Mouse (Mus musculus) embryonic fibroblast, embryonic 13.5 days (primary cell): ENCODE measurements around the gene Stox2. TPM values are rescaled to one million over a fixed set of nuclear protein-coding genes. Genes with fewer than 3 reads are reported as not detected.

ENCODE experiments used
- H3K27ac ChIP-seq: 2 replicates; pipeline ENCODE4 v1.5.1; 2012; ENCODE audit warnings: low read length, control low read depth, inconsistent platforms; ENCODE audit not compliant: insufficient read depth
- H3K4me1 ChIP-seq: 2 replicates; pipeline ENCODE4 v1.6.1; 2011; ENCODE audit warnings: low read length; ENCODE audit not compliant: control insufficient read depth, insufficient read depth
- H3K4me3 ChIP-seq: 2 replicates; pipeline ENCODE4 v1.5.1; 2011; ENCODE audit warnings: mild to moderate bottlenecking, control low read depth, low read length; ENCODE audit not compliant: insufficient read depth
- CTCF ChIP-seq: IDR thresholded peaks from 2 replicates; pipeline ENCODE4 v1.5.1; 2011; ENCODE audit warnings: mild to moderate bottlenecking, control low read depth, low read length, moderate library complexity, borderline replicate concordance; ENCODE audit not compliant: insufficient read depth
- POLR2A ChIP-seq: IDR thresholded peaks from 2 replicates; pipeline ENCODE4 v1.6.1; 2011; ENCODE audit warnings: low read depth, mild to moderate bottlenecking, control low read depth, low read length, moderate library complexity
- polyA plus RNA-seq: library from polyadenylated mRNA; stranded (reverse); fragments of >200 nt; gene quantifications from 2 replicates; pipeline ENCODE4 v1.2.4, GENCODE M21; 2011; ENCODE audit warnings: low read depth; ENCODE audit not compliant: missing spikeins, insufficient read length

The Stox2 gene
- polyA plus RNA-seq, 1 experiment = 33.7 TPM

DNA sequence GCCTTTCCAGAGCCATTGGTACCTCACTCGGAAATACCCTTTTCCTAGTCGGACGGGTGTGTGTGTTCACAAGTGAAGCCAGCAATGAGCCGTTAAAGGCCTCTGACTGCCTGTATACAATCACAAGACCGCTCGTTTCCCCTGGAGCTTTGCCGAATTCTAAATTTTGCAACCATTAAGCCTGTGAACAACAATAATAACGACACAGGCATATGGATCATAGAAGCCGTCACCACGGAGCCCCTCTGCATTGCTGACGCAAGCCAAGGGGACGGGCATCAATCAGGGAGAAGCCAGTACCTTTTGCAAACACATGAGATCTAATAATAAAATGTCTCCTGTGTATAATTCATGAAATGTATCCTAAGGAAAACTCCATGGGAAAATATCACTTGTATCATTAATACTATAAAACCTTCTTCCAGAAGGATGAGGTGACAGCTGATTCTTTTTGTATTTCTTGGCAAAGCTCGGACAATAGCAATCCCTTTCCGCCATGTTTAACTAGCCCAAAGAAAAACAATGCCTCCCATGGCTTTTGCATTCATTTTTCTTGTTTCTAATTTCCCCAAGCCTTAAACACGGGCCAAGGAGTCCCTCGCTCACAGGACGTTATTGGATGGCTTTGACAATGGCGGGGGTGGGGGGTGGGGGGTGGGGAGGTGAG lies 265.0 kb downstream of the Stox2 start:
- TF ChIP-seq POLR2A = no peak
- no peak for TF ChIP-seq CTCF
- H3K4me3 ChIP-seq = no peak overlapping the region
- H3K27ac ChIP-seq = no peak overlapping the region
- no peaks in the 10 kb centered on the region for H3K4me1 ChIP-seq

DNA sequence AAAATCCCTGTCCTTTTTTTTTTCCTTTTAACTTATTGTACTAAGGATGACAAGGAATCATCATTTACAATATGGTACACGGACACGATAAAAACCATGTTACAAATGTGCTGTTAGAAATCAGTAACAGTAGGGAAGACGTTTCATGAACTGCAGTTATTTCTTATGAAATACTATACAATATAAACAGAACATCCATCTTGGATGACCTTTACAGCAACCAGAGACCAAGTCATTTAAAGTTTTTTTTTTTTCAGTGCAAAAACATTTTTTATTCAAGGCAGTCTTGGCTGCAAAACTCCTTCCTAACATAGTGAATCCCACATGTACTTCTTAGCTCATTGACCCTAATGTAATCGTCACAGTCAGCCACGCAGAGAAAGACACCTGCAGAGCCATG lies 266.0 kb downstream of the Stox2 start:
- H3K27ac ChIP-seq = no peak overlapping the region
- H3K4me1 ChIP-seq = no peaks in the 10 kb centered on the region
- H3K4me3 ChIP-seq = no peak overlapping the region
- TF ChIP-seq CTCF (no peak), POLR2A (no peak)

GRCm38 (mm10) chr8:47178785-47179184 lies 267.4 kb downstream of the Stox2 start:
- TF ChIP-seq CTCF (no peak), POLR2A (no peak)
- H3K4me3 ChIP-seq = no peak overlapping the region
- H3K27ac ChIP-seq = no peak overlapping the region
- no peaks in the 10 kb centered on the region for H3K4me1 ChIP-seq

- no peak overlapping the region for H3K4me3 ChIP-seq
- no peak for TF ChIP-seq CTCF
- TF ChIP-seq POLR2A = no peak
- no peaks in the 10 kb centered on the region for H3K4me1 ChIP-seq
- no peak overlapping the region for H3K27ac ChIP-seq
These were observed 272.3 kb downstream of the Stox2 start for GRCm38 (mm10) chr8:47173823-47174222.

- H3K27ac ChIP-seq = no peak overlapping the region
- H3K4me1 ChIP-seq = no peaks in the 10 kb centered on the region
- TF ChIP-seq CTCF (no peak), POLR2A (no peak)
- no peak overlapping the region for H3K4me3 ChIP-seq
These were observed 273.3 kb downstream of the Stox2 start for GRCm38 (mm10) chr8:47172848-47173247.

GRCm38 (mm10) chr8:47160688-47161087 lies 285.5 kb downstream of the Stox2 start:
- H3K4me3 ChIP-seq = no peak overlapping the region
- no peaks in the 10 kb centered on the region for H3K4me1 ChIP-seq
- no peak overlapping the region for H3K27ac ChIP-seq
- no peak for TF ChIP-seq POLR2A
- no peak for TF ChIP-seq CTCF

DNA sequence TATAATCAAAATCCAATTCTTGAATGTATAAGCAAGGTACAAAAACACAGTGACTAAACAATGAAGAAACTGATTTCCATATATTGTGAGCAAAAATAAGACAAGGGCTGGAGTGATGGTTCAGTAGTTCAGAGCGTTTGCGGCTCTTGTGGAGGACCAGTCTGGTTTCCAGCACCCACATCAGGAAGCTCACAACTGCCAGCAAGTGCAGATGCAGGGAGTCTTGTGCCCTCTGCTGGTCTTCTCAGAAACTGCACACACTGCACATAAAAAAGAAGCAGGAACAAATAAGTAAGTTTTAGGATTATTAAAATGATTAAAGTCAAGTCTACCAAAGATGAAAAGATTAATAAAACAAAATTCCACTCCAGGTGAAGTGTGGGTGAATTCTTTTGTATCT lies 291.6 kb downstream of the Stox2 start:
- TF ChIP-seq CTCF = no peak
- TF ChIP-seq POLR2A = no peak
- no peak overlapping the region for H3K27ac ChIP-seq
- H3K4me3 ChIP-seq = no peak overlapping the region

GRCm38 (mm10) chr8:47145258-47145657 lies 300.9 kb downstream of the Stox2 start:
- Histone ChIP-seq H3K4me3 (no peak overlapping the region), H3K27ac (no peak overlapping the region), H3K4me1 (no peaks in the 10 kb centered on the region)
- TF ChIP-seq CTCF (no peak), POLR2A (no peak)

More for the DNA sequence above, 291.6 kb downstream of the Stox2 start:
- H3K4me1 ChIP-seq = no peaks in the 10 kb centered on the region

DNA sequence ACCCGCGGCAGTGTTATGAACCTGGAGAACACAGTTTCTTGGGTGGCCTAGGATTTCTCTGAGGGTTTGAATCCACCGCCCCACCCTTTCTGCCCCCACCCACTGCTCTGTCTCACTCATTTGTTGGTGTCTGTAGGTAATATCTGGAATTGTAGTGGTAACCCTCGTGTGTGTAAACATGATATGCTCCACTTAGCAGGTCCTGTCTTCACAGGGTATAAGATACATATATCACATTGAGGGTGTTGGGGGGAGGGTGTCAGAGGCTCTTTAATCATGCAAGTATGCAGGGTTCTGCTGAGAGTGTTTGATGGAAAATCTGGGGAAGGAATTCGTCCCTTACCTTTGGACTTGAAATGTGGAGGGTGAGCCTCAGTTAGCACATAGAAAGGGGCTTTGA lies 310.1 kb downstream of the Stox2 start:
- Histone ChIP-seq H3K4me1 (no peaks in the 10 kb centered on the region), H3K4me3 (no peak overlapping the region), H3K27ac (no peak overlapping the region)
- TF ChIP-seq CTCF = no peak
- no peak for TF ChIP-seq POLR2A

DNA sequence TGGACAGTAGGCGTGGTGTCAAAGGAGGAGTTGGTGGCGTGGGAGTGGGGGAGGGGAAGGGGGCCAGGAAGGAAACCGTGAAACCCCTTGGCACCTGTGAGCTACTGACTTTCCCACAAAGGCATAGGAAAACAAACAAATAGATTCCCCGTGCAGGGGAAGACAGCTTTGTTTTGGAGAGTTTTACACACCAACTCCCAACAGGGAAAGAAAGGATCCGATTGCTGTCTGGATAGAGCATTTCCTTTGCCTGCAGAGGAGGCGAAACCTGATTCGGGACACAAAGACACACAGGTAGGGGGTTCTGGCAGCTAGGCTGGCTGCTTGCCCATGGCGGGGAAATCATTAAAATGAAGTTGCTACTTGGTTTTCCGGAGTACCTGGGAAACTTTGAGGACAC lies 310.6 kb downstream of the Stox2 start:
- H3K4me1 ChIP-seq = no peaks in the 10 kb centered on the region
- TF ChIP-seq CTCF (no peak), POLR2A (no peak)
- no peak overlapping the region for H3K4me3 ChIP-seq
- no peak overlapping the region for H3K27ac ChIP-seq

DNA sequence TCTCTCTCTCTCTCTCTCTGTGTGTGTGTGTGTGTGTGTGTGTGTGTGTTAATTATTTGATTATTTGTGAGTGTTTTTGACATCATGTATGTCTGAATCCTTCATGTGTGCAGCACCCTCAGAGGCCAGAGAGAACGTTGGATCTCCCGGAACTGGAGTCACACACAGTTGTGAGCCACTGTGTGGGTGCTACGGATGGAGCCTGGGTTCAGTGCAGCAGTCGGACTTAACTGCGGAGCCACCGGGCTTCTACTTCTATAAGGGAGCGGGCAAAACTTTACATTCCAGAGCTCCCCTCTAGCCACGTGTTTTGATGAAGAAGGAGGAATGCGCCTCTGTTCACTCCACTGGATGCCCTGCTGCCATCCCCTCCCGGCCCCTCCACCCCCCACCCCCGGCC lies 311.4 kb downstream of the Stox2 start:
- Histone ChIP-seq H3K4me3 (no peak overlapping the region), H3K27ac (no peak overlapping the region), H3K4me1 (no peaks in the 10 kb centered on the region)
- no peak for TF ChIP-seq POLR2A
- no peak for TF ChIP-seq CTCF
